Mouse (Mus musculus) midbrain, embryonic 16.5 days (tissue): ENCODE measurements around the gene Olfr323. TPM values are rescaled to one million over a fixed set of nuclear protein-coding genes. Genes with fewer than 3 reads are reported as not detected.

ENCODE experiments used
- ATAC-seq: fragments of 200-750 bp; cut with Nextera tagmentation; 2 replicates; pipeline ENCODE4 v1.8.0; 2017; ENCODE audit warnings: moderate TSS enrichment
- H3K27ac ChIP-seq: fragments of 300-500 bp; sonication (generic); 2 replicates; pipeline ENCODE4 v1.5.1; 2014; ENCODE audit warnings: mild to moderate bottlenecking, low read length, mixed read lengths
- H3K27me3 ChIP-seq: fragments of 300-500 bp; sonication (generic); 2 replicates; pipeline ENCODE4 v1.6.1; 2014; ENCODE audit warnings: low read depth, low read length, mixed read lengths; ENCODE audit not compliant: control insufficient read depth, insufficient read depth
- H3K36me3 ChIP-seq: fragments of 300-500 bp; sonication (generic); 2 replicates; pipeline ENCODE4 v1.6.1; 2014; ENCODE audit warnings: mild to moderate bottlenecking, low read length, moderate library complexity, mixed read lengths; ENCODE audit not compliant: control insufficient read depth, insufficient read depth
- H3K4me1 ChIP-seq: fragments of 300-500 bp; sonication (generic); 2 replicates; pipeline ENCODE4 v1.6.1; 2014; ENCODE audit warnings: mild to moderate bottlenecking, low read length, mixed read lengths; ENCODE audit not compliant: control insufficient read depth, insufficient read depth
- H3K4me2 ChIP-seq: fragments of 300-500 bp; sonication (generic); 2 replicates; pipeline ENCODE4 v1.6.1; 2014; ENCODE audit warnings: mild to moderate bottlenecking, low read length, mixed read lengths
- H3K4me3 ChIP-seq: fragments of 300-500 bp; sonication (generic); 2 replicates; pipeline ENCODE4 v1.5.1; 2014; ENCODE audit warnings: low read depth, mild to moderate bottlenecking, low read length, moderate library complexity, mixed read lengths
- H3K9ac ChIP-seq: fragments of 300-500 bp; sonication (generic); 2 replicates; pipeline ENCODE4 v1.6.1; 2014; ENCODE audit warnings: low read depth, low read length, mixed read lengths
- H3K9me3 ChIP-seq: fragments of 300-500 bp; sonication (generic); replicated peaks from 2 replicates; pipeline ENCODE4 v1.6.1; 2014; ENCODE audit warnings: mild to moderate bottlenecking, low read length, mixed read lengths; ENCODE audit not compliant: control insufficient read depth, poor library complexity, severe bottlenecking
- WGBS: fragments of 180-500 bp; shearing (Covaris S2); extraction: QIAGEN DNeasy Blood & Tissue Kit; methylation state at CpG from one replicate; pipeline ENCODE4 v1.1.7; 2014; 5-methylcytosine and 5-hydroxymethylcytosine counted together
- polyA plus RNA-seq: library from polyadenylated mRNA; unstranded; fragments of >200 nt; fragmentation: Nextera tagmentation; extraction: Ambion mirVana; gene quantifications from 2 replicates; pipeline ENCODE4 v1.2.1, GENCODE M21; 2015

Gene Olfr323
- polyA plus RNA-seq, 1 experiment from 2014 or later: not detected

DNA sequence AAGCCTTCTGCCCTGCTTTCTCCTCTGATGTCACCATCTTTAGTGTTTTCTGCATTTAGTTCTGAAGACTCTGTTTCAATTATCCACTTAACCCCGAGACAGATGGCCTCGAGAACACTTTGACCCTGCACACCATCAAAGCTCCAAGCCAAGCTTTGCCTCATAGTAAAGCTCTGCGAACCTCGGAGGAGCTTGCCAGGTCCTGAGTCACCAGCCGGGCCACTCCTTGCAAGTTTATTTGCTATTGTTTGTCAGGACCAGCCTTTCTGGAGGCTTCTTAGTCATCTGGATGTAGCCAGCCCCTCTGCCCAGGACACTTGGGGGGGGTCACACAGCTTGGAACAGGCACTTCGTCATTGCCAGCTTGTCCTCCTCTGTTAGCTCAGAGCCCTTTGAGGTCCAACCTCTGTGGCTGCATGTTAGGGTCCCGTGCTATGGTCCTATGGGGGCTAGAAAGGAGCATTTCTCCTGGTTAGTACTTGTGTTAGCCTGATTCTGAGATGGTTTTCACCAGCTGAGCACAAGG, 7.9 kb upstream of the Olfr323 start:
- no peak for ATAC-seq
- Histone ChIP-seq H3K4me1 (peaks cover 8% of the 10 kb centered on the region; the same call in 1 of the 2 replicates), H3K9ac (no peak overlapping the region), H3K9me3 (no peaks in the 10 kb centered on the region), H3K36me3 (no peaks in the 10 kb centered on the region), H3K4me3 (no peak overlapping the region), H3K27ac (no peak overlapping the region), H3K4me2 (no peak overlapping the region), H3K27me3 (no peaks in the 10 kb centered on the region)
- 65% methylated on average over 7 of the region's 7 CpGs for WGBS

DNA sequence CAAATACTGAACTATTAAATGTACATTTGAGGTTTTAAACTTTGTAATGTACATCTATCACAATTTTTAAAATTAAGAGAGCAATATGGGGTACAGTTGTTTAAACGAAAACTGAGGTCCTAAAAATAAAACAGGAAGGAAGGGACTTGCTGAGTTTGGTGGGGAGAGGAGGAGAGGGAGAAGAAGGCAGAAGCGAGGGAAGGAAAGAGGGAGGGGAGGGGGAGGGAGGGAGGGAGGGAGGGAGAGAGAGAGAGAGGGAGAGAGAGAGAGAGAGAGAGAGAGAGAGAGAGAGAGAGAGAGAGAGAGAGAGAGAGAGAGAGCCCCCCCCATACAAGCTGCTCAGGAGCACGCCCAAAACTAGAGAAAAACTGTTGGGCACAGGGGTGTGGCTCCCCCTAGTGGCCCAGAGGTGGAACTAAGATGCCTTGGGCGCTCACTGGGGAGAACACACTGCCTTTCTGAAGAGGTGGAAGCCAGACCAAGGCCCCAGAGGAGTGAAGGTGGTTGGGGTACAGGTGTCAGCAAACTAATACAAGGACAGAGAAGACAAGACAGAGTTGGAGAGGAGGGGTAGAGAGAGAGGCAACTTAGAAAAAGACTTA, 6.2 kb upstream of the Olfr323 start:
- Histone ChIP-seq H3K27me3 (no peaks in the 10 kb centered on the region), H3K9me3 (no peaks in the 10 kb centered on the region), H3K4me2 (no peak overlapping the region), H3K4me1 (peaks cover 8% of the 10 kb centered on the region; the same call in 1 of the 2 replicates), H3K9ac (no peak overlapping the region), H3K36me3 (no peaks in the 10 kb centered on the region), H3K4me3 (no peak overlapping the region), H3K27ac (no peak overlapping the region)
- WGBS: 29% methylated on average over 3 of the region's 4 CpGs
- no peak for ATAC-seq

DNA sequence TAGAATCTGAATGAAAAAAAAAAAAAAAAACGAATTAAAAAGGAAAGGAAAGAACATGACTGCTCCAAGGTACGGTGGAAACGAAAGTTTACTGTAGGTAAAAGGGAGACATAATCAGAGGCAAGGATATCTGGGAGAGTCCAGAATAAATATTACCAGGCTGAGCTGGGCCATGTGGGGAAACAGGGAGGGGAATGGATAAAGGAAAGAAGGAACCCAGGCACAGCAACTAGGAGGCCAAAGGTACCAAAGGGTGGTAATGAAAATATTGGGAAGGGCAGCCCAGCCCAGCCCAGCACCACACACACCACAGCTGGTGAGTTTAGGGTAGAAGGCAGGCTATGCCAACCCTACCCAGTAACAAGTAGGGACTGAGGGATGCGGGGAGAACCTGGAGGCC, 4.6 kb upstream of the Olfr323 start:
- ATAC-seq: no peak
- H3K9ac ChIP-seq: no peak overlapping the region
- no peak overlapping the region for H3K4me2 ChIP-seq
- no peaks in the 10 kb centered on the region for H3K4me1 ChIP-seq
- no peaks in the 10 kb centered on the region for H3K27me3 ChIP-seq
- H3K27ac ChIP-seq: no peak overlapping the region
- H3K9me3 ChIP-seq: no peaks in the 10 kb centered on the region
- H3K36me3 ChIP-seq: no peaks in the 10 kb centered on the region
- H3K4me3 ChIP-seq: no peak overlapping the region
- 62% methylated on average over 4 of the region's 4 CpGs for WGBS

DNA sequence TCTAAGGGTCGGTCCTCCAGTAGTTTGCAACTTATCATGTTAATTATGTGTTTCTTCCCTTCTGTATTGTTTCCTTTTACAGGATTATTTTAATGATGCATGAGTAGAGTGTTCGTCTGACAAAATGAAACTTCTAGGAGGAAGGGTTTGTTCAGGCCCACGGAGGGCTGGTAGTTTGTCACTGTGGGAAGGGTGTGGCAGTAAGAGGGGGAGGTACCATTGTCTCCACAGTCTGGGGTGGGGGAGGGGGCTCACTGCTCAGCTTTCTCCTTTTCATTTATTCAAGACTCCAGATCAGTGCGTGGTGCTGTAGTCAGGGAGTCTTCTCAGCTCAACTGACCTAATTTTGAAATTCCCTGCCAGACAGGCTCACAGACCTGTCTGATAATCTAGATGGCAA, 4.2 kb downstream of the Olfr323 start:
- Histone ChIP-seq H3K4me1 (no peaks in the 10 kb centered on the region), H3K27me3 (no peaks in the 10 kb centered on the region), H3K36me3 (no peaks in the 10 kb centered on the region), H3K4me3 (no peak overlapping the region), H3K9ac (no peak overlapping the region), H3K27ac (no peak overlapping the region), H3K4me2 (no peak overlapping the region), H3K9me3 (no peaks in the 10 kb centered on the region)
- WGBS: 57% methylated on average over 4 of the region's 4 CpGs
- ATAC-seq: no peak

DNA sequence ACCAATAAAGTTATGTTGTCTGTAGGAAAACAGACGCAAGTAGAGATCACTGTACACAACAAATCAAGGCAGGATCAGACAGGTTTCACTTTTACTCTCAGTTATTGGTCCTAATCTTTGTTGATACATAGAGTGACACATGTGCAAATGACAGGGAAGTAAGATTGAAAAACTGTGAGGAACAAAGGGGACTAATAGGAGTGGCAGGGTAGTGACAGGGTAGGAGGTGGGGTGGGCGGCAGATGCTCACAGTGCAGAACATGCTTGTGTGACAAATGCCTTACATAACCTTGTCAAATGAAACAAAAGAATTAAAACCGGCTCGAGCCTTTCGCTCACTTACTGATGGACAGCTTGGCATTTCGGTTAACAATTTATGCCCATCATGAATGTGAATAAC, 11.5 kb downstream of the Olfr323 start:
- Histone ChIP-seq H3K27me3 (no peaks in the 10 kb centered on the region), H3K27ac (no peak overlapping the region), H3K9me3 (no peaks in the 10 kb centered on the region), H3K36me3 (no peaks in the 10 kb centered on the region), H3K4me2 (no peak overlapping the region), H3K9ac (no peak overlapping the region), H3K4me3 (no peak overlapping the region), H3K4me1 (no peaks in the 10 kb centered on the region)
- no peak for ATAC-seq
- WGBS: 44% methylated on average over 6 of the region's 6 CpGs

DNA sequence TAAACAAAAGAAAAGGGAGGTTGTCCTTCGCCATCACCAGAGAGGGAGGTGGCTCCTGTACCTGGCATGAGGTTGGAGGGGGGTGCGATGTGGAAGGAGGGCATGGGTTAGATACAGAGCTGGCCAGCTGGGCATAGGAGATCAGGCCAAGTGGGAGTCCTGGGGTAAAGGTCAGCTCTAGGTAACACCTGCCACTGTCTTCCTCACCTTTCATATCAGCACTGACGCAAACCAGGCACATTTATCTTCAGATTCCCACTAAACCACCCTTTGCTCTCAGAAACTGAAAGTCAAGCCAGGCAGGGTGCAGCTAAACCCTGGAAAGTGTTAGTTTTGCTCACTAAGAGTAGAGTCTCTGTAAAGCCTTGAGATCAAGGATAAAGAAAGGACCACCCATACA, 11.9 kb downstream of the Olfr323 start:
- Histone ChIP-seq H3K27me3 (no peaks in the 10 kb centered on the region), H3K4me2 (no peak overlapping the region), H3K4me1 (no peaks in the 10 kb centered on the region), H3K4me3 (no peak overlapping the region), H3K9ac (no peak overlapping the region), H3K27ac (no peak overlapping the region), H3K36me3 (no peaks in the 10 kb centered on the region), H3K9me3 (no peaks in the 10 kb centered on the region)
- no peak for ATAC-seq
- WGBS: 74% methylated on average over 3 of the region's 3 CpGs

DNA sequence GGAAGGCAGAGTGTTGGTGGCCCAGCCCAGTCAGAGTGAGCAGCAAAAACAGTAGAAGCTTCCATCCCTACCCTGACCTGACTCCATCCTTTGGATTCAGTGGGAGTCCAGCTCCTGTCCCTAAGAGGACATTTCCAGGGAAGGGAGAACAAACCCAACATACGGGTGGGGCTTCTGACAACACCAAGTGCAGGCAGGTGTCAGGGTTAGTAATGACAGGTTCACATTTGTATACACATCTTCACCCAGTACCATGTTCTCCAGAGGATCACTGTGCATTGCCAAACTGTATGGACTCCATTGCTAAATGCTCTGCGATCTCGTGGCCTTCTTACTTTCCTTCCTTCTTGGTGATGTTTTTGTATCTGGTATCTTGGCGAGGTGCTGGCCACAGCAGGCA, 14.3 kb downstream of the Olfr323 start, which contains the start of gene 2210407C18Rik:
Gene 2210407C18Rik, minus strand, starts transcription at position 101 of the 400 bp plus-strand sequence.
- Histone ChIP-seq H3K4me3 (no peak within 1 kb of the TSS), H3K4me2 (no peak within 1 kb of the TSS), H3K27ac (no peak within 1 kb of the TSS), H3K36me3 (no peaks in the 10 kb centered on the region), H3K9ac (no peak within 1 kb of the TSS), H3K27me3 (no peaks in the 10 kb centered on the region), H3K9me3 (no peaks in the 10 kb centered on the region), H3K4me1 (no peaks in the 10 kb centered on the region)
- WGBS: 88% methylated on average over 4 of the region's 4 CpGs
- no peak for ATAC-seq

DNA sequence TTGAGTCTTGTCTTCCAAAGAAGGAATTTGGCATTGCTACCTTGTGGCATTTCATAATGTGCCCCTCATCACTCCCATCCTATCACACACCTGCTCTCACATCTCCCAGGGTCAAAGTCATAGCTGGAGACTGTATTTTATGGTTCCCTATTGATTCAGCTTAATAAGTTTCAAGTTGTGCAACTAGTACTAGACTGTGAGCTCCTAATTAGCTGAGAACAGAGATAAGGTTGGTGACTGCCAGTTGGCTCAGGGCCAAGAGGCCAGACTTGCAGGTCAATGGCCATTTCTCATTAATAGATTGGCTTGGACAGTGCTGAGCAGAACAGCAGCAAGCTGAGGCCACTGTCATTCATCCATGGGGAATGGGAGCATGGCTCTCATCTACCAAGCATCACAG, 15.8 kb downstream of the Olfr323 start:
- Histone ChIP-seq H3K4me3 (no peak overlapping the region), H3K9ac (no peak overlapping the region), H3K4me1 (no peaks in the 10 kb centered on the region), H3K27ac (no peak overlapping the region), H3K27me3 (no peaks in the 10 kb centered on the region), H3K36me3 (no peaks in the 10 kb centered on the region), H3K9me3 (no peaks in the 10 kb centered on the region), H3K4me2 (no peak overlapping the region)
- no peak for ATAC-seq

DNA sequence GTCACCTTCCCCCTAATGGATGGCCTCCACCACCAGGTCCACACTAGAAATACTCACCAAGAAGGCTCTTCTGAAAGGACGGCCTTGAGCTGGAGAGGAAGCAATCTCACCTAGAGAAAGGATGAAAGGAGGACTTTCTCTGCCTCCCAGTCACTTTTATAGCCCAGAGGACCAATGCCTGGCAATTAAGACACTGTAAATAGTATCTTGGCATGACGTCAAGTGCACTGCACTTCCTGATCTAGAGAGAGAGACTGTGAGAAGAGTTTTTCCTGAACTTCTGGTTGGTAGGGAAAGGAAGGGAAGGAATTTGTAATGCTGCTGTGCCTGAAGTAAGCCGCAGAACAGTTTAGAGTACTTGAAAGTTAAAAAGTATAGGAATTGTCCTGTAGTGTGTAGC, 16.9 kb downstream of the Olfr323 start:
- H3K9me3 ChIP-seq: no peaks in the 10 kb centered on the region

More for the DNA sequence above, 16.9 kb downstream of the Olfr323 start:
- ATAC-seq: no peak
- WGBS: 85% methylated on average over 3 of the region's 3 CpGs
- Histone ChIP-seq H3K4me2 (no peak overlapping the region), H3K27me3 (no peaks in the 10 kb centered on the region), H3K36me3 (no peaks in the 10 kb centered on the region), H3K4me1 (no peaks in the 10 kb centered on the region), H3K4me3 (no peak overlapping the region), H3K27ac (no peak overlapping the region), H3K9ac (no peak overlapping the region)
